Mouse (Mus musculus) lung, postnatal 36 days (tissue): ENCODE results near the gene Olfr643.

Source experiments
- DNase-seq: peaks from one replicate; pipeline ENCODE4 v3.0.0; 2022; ENCODE audit warnings: mixed read lengths

Olfr643 gene

GRCm38 (mm10) chr7:104137305-104137704 lies at the start of gene Olfr643:
Olfr643 (minus strand) TSS chr7:104137405.
- DNase-seq, result no peak

- DNase-seq, result no peak
These were observed 46.1 kb upstream of the Olfr643 start, which contains the start of gene Olfr648 for GRCm38 (mm10) chr7:104183292-104183691. Olfr648 (minus strand) TSS chr7:104183392.

- no peak for DNase-seq
These were observed 41.9 kb upstream of the Olfr643 start for GRCm38 (mm10) chr7:104179074-104179473.

- DNase-seq, result no peak
These were observed 41.3 kb upstream of the Olfr643 start for GRCm38 (mm10) chr7:104178422-104179054.

- DNase-seq, result no peak
These were observed 37.9 kb upstream of the Olfr643 start for GRCm38 (mm10) chr7:104175085-104175484.

GRCm38 (mm10) chr7:104169634-104170204 lies 32.5 kb upstream of the Olfr643 start:
- DNase-seq, result no peak

- DNase-seq, result no peak
These were observed 29.9 kb upstream of the Olfr643 start for GRCm38 (mm10) chr7:104167105-104167504.

GRCm38 (mm10) chr7:104150456-104150855 lies 13.3 kb upstream of the Olfr643 start, which contains the start of gene Ubqlnl:
Ubqlnl (minus strand) TSS chr7:104150556.
- DNase-seq, result no peak

GRCm38 (mm10) chr7:104143179-104143578 lies 6.0 kb upstream of the Olfr643 start, which contains the start of gene Ubqln3:
Ubqln3 (minus strand) TSS chr7:104143279.
- no peak for DNase-seq

- DNase-seq, result no peak
These were observed 7.5 kb downstream of the Olfr643 start, which contains the start of gene Ubqln5 for GRCm38 (mm10) chr7:104129726-104130125. Ubqln5 (minus strand) TSS chr7:104129826.

- no peak for DNase-seq
These were observed 32.5 kb downstream of the Olfr643 start, which contains the start of gene Olfr646 for GRCm38 (mm10) chr7:104104757-104104972. Olfr646 (plus strand) TSS chr7:104104873.

- DNase-seq, result no peak
These were observed 33.1 kb downstream of the Olfr643 start for GRCm38 (mm10) chr7:104103913-104104756.

- DNase-seq, result no peak
These were observed 51.8 kb downstream of the Olfr643 start, which contains the start of gene Olfr645 for GRCm38 (mm10) chr7:104085365-104085764. Olfr645 (minus strand) TSS chr7:104085465.

GRCm38 (mm10) chr7:104071769-104072168 lies 65.4 kb downstream of the Olfr643 start, which contains the start of gene Olfr644:
Olfr644 (minus strand) TSS chr7:104071869.
- no peak for DNase-seq

GRCm38 (mm10) chr7:104061345-104061744 lies 75.9 kb downstream of the Olfr643 start, which contains the start of gene 4930516K23Rik:
4930516K23Rik (minus strand) TSS chr7:104061445.
- DNase-seq, result no peak

- no peak for DNase-seq
These were observed 78.0 kb downstream of the Olfr643 start for GRCm38 (mm10) chr7:104059215-104059614.

GRCm38 (mm10) chr7:104052566-104052965 lies 84.6 kb downstream of the Olfr643 start, which contains the start of gene Olfr642:
Olfr642 (minus strand) TSS chr7:104052666.
- no peak for DNase-seq

GRCm38 (mm10) chr7:104050745-104051144 lies 86.5 kb downstream of the Olfr643 start:
- no peak for DNase-seq

GRCm38 (mm10) chr7:104035145-104035544 lies 102.1 kb downstream of the Olfr643 start, which contains the start of gene Olfr641:
Olfr641 (plus strand) TSS chr7:104035445.
- no peak for DNase-seq

- DNase-seq, result no peak
These were observed 110.2 kb downstream of the Olfr643 start for GRCm38 (mm10) chr7:104026978-104027377.

GRCm38 (mm10) chr7:104025473-104025872 lies 111.7 kb downstream of the Olfr643 start, which contains the start of gene Olfr640:
Olfr640 (minus strand) TSS chr7:104025573.
- no peak for DNase-seq

- no peak for DNase-seq
These were observed 115.6 kb downstream of the Olfr643 start for GRCm38 (mm10) chr7:104021651-104022050.

GRCm38 (mm10) chr7:104018953-104019352 lies 118.3 kb downstream of the Olfr643 start:
- no peak for DNase-seq
